Mouse (Mus musculus): ENCODE measurements around the gene E330017A01Rik. TPM values are rescaled to one million over a fixed set of nuclear protein-coding genes. Genes with fewer than 3 reads are reported as not detected.

E330017A01Rik gene
- polyA plus RNA-seq, 1 experiment from 2014 or later = not detected

DNA sequence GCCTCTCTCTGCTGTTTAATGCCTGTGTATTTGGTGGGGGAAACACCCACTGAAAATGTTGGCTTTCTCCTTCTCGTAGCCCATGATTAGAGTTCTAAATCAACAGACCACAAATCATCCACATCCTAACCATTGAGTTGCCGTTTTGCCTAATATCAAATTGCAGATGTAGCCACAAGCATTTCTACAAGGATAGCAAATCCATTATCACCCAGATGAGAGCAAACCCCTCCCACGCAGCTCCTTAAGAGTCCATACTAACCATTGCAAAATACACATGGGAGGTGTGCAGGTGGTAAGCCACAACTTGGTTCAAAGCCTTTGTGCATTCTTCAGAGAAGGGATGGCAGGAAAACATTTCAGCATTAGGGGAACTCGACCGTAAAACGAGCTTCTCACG is 523 bp downstream of the E330017A01Rik start:
- no peak for ATAC-seq
- Histone ChIP-seq H3K36me3 (ENCODE audit: control insufficient read depth, insufficient read depth, low read length) (no peaks in the 10 kb centered on the region), H3K4me1 (ENCODE audit: control insufficient read depth, insufficient read depth, low read length) (no peaks in the 10 kb centered on the region), H3K9ac (ENCODE audit: low read depth, low read length) (no peak overlapping the region), H3K4me2 (ENCODE audit: low read depth, low read length) (no peak overlapping the region), H3K9me3 (ENCODE audit: control insufficient read depth, low read length) (no peaks in the 10 kb centered on the region), H3K4me3 (ENCODE audit: low read length) (no peak overlapping the region), H3K27me3 (replicated peaks; ENCODE audit: control insufficient read depth, insufficient read depth, low read length) (no peaks in the 10 kb centered on the region), H3K27ac (ENCODE audit: low read length) (no peak overlapping the region)
- WGBS = 80% methylated on average over 7 of the region's 7 CpGs

GRCm38 (mm10) chr16:58637448-58637847 is 1.1 kb downstream of the E330017A01Rik start:
- WGBS = 78% methylated on average over 4 of the region's 4 CpGs

GRCm38 (mm10) chr16:58635866-58636265 is 2.7 kb downstream of the E330017A01Rik start:
- no peak for ATAC-seq
- no peak overlapping the region for H3K27ac ChIP-seq (ENCODE audit: low read length)
- H3K9ac ChIP-seq (ENCODE audit: low read depth, low read length) = no peak overlapping the region
- WGBS = 51% methylated on average over 2 of the region's 2 CpGs
- H3K4me1 ChIP-seq (ENCODE audit: control insufficient read depth, insufficient read depth, low read length) = no peaks in the 10 kb centered on the region
- no peaks in the 10 kb centered on the region for H3K27me3 ChIP-seq (replicated peaks; ENCODE audit: control insufficient read depth, insufficient read depth, low read length)
- H3K4me2 ChIP-seq (ENCODE audit: low read depth, low read length) = no peak overlapping the region
- no peak overlapping the region for H3K4me3 ChIP-seq (ENCODE audit: low read length)
- H3K9me3 ChIP-seq (ENCODE audit: control insufficient read depth, low read length) = no peaks in the 10 kb centered on the region
- H3K36me3 ChIP-seq (ENCODE audit: control insufficient read depth, insufficient read depth, low read length) = no peaks in the 10 kb centered on the region

More at GRCm38 (mm10) chr16:58637448-58637847, 1.1 kb downstream of the E330017A01Rik start:
- Histone ChIP-seq H3K36me3 (ENCODE audit: control insufficient read depth, insufficient read depth, low read length) (no peaks in the 10 kb centered on the region), H3K4me3 (ENCODE audit: low read length) (no peak overlapping the region), H3K4me1 (ENCODE audit: control insufficient read depth, insufficient read depth, low read length) (no peaks in the 10 kb centered on the region), H3K27ac (ENCODE audit: low read length) (no peak overlapping the region), H3K9me3 (ENCODE audit: control insufficient read depth, low read length) (no peaks in the 10 kb centered on the region), H3K27me3 (replicated peaks; ENCODE audit: control insufficient read depth, insufficient read depth, low read length) (no peaks in the 10 kb centered on the region), H3K4me2 (ENCODE audit: low read depth, low read length) (no peak overlapping the region), H3K9ac (ENCODE audit: low read depth, low read length) (no peak overlapping the region)
- no peak for ATAC-seq

GRCm38 (mm10) chr16:58629736-58630135 is 8.8 kb downstream of the E330017A01Rik start:
- no peak for ATAC-seq
- H3K27me3 ChIP-seq (replicated peaks; ENCODE audit: control insufficient read depth, insufficient read depth, low read length) = no peaks in the 10 kb centered on the region
- no peak overlapping the region for H3K4me2 ChIP-seq (ENCODE audit: low read depth, low read length)
- H3K9me3 ChIP-seq (ENCODE audit: control insufficient read depth, low read length) = no peaks in the 10 kb centered on the region
- no peaks in the 10 kb centered on the region for H3K36me3 ChIP-seq (ENCODE audit: control insufficient read depth, insufficient read depth, low read length)
- no peak overlapping the region for H3K9ac ChIP-seq (ENCODE audit: low read depth, low read length)
- 72% methylated on average over 2 of the region's 2 CpGs for WGBS
- no peak overlapping the region for H3K4me3 ChIP-seq (ENCODE audit: low read length)
- H3K27ac ChIP-seq (ENCODE audit: low read length) = no peak overlapping the region
- no peaks in the 10 kb centered on the region for H3K4me1 ChIP-seq (ENCODE audit: control insufficient read depth, insufficient read depth, low read length)

DNA sequence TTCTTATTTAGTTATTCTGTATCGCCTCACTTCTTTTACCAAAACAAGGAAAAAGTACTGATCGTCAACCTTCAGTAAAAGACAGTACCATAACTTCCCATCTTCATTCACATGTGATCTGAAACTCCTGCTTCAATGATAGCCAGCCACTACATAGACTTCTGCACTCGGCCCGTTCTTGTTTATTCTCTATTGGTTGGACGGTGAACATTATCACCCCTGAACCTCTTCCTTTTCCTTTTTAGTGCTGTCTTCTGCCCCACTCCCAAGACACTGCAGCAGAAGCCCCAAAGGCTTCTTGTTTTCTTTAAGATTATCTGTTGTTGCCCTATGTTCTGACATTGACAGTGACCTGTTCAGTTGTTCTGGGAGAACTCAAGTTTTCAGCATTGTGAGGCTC is 9.6 kb downstream of the E330017A01Rik start:
- Histone ChIP-seq H3K27me3 (replicated peaks; ENCODE audit: control insufficient read depth, insufficient read depth, low read length) (no peaks in the 10 kb centered on the region), H3K4me2 (ENCODE audit: low read depth, low read length) (no peak overlapping the region), H3K9ac (ENCODE audit: low read depth, low read length) (no peak overlapping the region), H3K4me3 (ENCODE audit: low read length) (no peak overlapping the region), H3K9me3 (ENCODE audit: control insufficient read depth, low read length) (no peaks in the 10 kb centered on the region), H3K27ac (ENCODE audit: low read length) (no peak overlapping the region), H3K36me3 (ENCODE audit: control insufficient read depth, insufficient read depth, low read length) (no peaks in the 10 kb centered on the region), H3K4me1 (ENCODE audit: control insufficient read depth, insufficient read depth, low read length) (no peaks in the 10 kb centered on the region)
- ATAC-seq = no peak
- WGBS = 82% methylated on average over 5 of the region's 5 CpGs

DNA sequence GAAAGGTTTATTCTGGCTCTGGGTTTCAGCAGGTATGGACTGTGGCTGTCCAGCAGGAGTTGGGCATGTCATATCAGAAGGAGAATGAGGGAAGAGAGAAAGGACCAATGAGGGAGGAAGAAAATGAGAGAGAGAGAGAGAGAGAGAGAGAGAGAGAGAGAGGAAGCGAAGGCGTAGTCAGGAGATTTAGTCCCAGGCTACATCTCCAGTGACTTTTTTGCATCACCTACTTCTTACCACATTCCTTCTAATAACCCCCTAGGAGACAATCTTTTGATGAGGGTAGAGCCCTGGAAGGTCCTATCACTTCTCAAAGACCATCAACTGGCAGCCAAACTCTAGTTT is 10.2 kb downstream of the E330017A01Rik start:
- Histone ChIP-seq H3K27ac (ENCODE audit: low read length) (no peak overlapping the region), H3K36me3 (ENCODE audit: control insufficient read depth, insufficient read depth, low read length) (no peaks in the 10 kb centered on the region), H3K4me1 (ENCODE audit: control insufficient read depth, insufficient read depth, low read length) (no peaks in the 10 kb centered on the region), H3K4me2 (ENCODE audit: low read depth, low read length) (no peak overlapping the region), H3K9ac (ENCODE audit: low read depth, low read length) (no peak overlapping the region), H3K9me3 (ENCODE audit: control insufficient read depth, low read length) (no peaks in the 10 kb centered on the region), H3K27me3 (replicated peaks; ENCODE audit: control insufficient read depth, insufficient read depth, low read length) (no peaks in the 10 kb centered on the region), H3K4me3 (ENCODE audit: low read length) (no peak overlapping the region)
- ATAC-seq = no peak
- WGBS = 100% methylated on average over 2 of the region's 2 CpGs

DNA sequence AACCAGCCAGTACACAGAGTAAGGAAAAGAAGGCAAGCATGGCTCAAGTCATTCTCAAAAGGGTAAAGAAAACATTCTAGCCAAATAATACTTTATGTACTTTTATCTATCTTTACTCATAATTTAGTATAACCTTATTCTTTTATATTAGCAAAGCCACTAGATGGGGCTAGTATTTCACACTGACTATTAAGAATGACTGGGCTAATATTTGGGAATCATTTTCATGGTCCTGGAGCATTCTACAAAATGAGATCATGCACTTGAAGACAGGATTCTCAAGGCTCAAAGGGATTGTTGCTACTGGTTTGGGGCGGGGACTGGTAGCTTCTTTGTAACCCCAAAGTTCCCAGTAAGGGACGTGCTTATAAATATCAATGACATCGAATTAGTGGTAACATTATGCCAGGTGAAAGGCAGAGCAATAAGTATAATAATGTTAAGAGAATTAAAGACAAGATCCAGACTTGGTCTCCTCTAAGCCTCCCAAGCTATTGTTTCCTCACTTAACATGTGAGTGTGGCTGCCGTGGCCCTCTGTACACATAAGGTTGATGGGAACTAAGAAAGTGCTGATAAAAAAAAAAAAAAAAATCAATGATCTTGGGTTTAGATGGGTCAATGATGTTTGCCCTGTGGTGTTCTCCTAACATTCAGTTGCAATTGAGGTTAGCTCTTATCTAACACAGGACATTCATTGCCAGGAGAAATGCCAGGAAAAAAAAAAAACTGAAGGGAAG is 10.8 kb downstream of the E330017A01Rik start:
- Histone ChIP-seq H3K9ac (ENCODE audit: low read depth, low read length) (no peak overlapping the region), H3K27ac (ENCODE audit: low read length) (no peak overlapping the region), H3K4me2 (ENCODE audit: low read depth, low read length) (no peak overlapping the region), H3K9me3 (ENCODE audit: control insufficient read depth, low read length) (no peaks in the 10 kb centered on the region), H3K4me3 (ENCODE audit: low read length) (no peak overlapping the region), H3K36me3 (ENCODE audit: control insufficient read depth, insufficient read depth, low read length) (no peaks in the 10 kb centered on the region), H3K27me3 (replicated peaks; ENCODE audit: control insufficient read depth, insufficient read depth, low read length) (no peaks in the 10 kb centered on the region), H3K4me1 (ENCODE audit: control insufficient read depth, insufficient read depth, low read length) (no peaks in the 10 kb centered on the region)
- ATAC-seq = no peak
- WGBS = 85% methylated on average over 4 of the region's 4 CpGs

GRCm38 (mm10) chr16:58623944-58624343 is 14.6 kb downstream of the E330017A01Rik start:
- no peaks in the 10 kb centered on the region for H3K27me3 ChIP-seq (replicated peaks; ENCODE audit: control insufficient read depth, insufficient read depth, low read length)
- no peak overlapping the region for H3K4me2 ChIP-seq (ENCODE audit: low read depth, low read length)
- no peaks in the 10 kb centered on the region for H3K36me3 ChIP-seq (ENCODE audit: control insufficient read depth, insufficient read depth, low read length)
- H3K9me3 ChIP-seq (ENCODE audit: control insufficient read depth, low read length) = no peaks in the 10 kb centered on the region
- 0 out of 2 replicates have a peak, but pooled peaks have one; percentile 16 for ATAC-seq
- H3K4me1 ChIP-seq (ENCODE audit: control insufficient read depth, insufficient read depth, low read length) = no peaks in the 10 kb centered on the region
- H3K4me3 ChIP-seq (ENCODE audit: low read length) = no peak overlapping the region
- H3K9ac ChIP-seq (ENCODE audit: low read depth, low read length) = no peak overlapping the region
- H3K27ac ChIP-seq (ENCODE audit: low read length) = no peak overlapping the region
- WGBS = 86% methylated on average over 6 of the region's 6 CpGs

GRCm38 (mm10) chr16:58623114-58623513 is 15.4 kb downstream of the E330017A01Rik start:
- H3K36me3 ChIP-seq (ENCODE audit: control insufficient read depth, insufficient read depth, low read length) = no peaks in the 10 kb centered on the region
- no peak overlapping the region for H3K4me3 ChIP-seq (ENCODE audit: low read length)
- H3K9me3 ChIP-seq (ENCODE audit: control insufficient read depth, low read length) = no peaks in the 10 kb centered on the region
- no peak overlapping the region for H3K9ac ChIP-seq (ENCODE audit: low read depth, low read length)
- H3K4me2 ChIP-seq (ENCODE audit: low read depth, low read length) = no peak overlapping the region
- ATAC-seq = no peak
- H3K27ac ChIP-seq (ENCODE audit: low read length) = no peak overlapping the region
- 53% methylated on average over 4 of the region's 4 CpGs for WGBS
- no peaks in the 10 kb centered on the region for H3K27me3 ChIP-seq (replicated peaks; ENCODE audit: control insufficient read depth, insufficient read depth, low read length)
- H3K4me1 ChIP-seq (ENCODE audit: control insufficient read depth, insufficient read depth, low read length) = no peaks in the 10 kb centered on the region

- H3K4me1 ChIP-seq (ENCODE audit: control insufficient read depth, insufficient read depth, low read length) = no peaks in the 10 kb centered on the region
- WGBS = 76% methylated on average over 3 of the region's 3 CpGs
- ATAC-seq = no peak
- H3K9me3 ChIP-seq (ENCODE audit: control insufficient read depth, low read length) = no peaks in the 10 kb centered on the region
- H3K27ac ChIP-seq (ENCODE audit: low read length) = no peak overlapping the region
- no peaks in the 10 kb centered on the region for H3K27me3 ChIP-seq (replicated peaks; ENCODE audit: control insufficient read depth, insufficient read depth, low read length)
- no peak overlapping the region for H3K9ac ChIP-seq (ENCODE audit: low read depth, low read length)
- H3K4me3 ChIP-seq (ENCODE audit: low read length) = no peak overlapping the region
- H3K4me2 ChIP-seq (ENCODE audit: low read depth, low read length) = no peak overlapping the region
- no peaks in the 10 kb centered on the region for H3K36me3 ChIP-seq (ENCODE audit: control insufficient read depth, insufficient read depth, low read length)
Measured at GRCm38 (mm10) chr16:58622377-58622776, 16.2 kb downstream of the E330017A01Rik start.

Measured in intestine, embryonic 16.5 days (tissue).